Mouse (Mus musculus): ENCODE measurements at regions not wholly inside any gene's neighbourhood (a gene's known extent, or its start where the extent isn't known, plus 50 kb on each side); places are given as distances from the start of the nearest gene placed in this dataset.

DNA sequence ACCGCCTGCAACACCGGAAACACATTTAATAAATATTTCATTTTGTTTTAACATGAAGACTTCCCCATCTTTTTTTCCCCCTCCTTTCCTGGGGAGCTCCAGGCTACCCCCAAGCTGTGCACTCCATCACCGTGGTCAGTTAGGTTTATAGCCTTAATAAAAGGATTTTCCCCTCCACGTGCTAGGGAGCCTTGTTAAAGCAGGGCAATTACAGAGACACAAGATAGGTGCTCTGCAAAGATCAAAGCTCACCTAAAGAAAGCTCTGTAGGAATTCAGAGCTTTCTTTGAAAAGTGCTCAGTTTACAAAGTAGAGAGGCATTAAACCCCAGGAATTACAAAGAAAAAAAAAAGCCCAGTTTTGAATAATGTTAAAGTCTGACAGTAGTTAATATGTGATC lies 61.6 kb upstream of the Etaa1 start:
- DNase-seq (ENCODE audit: low read depth, low spot score): no peak

DNA sequence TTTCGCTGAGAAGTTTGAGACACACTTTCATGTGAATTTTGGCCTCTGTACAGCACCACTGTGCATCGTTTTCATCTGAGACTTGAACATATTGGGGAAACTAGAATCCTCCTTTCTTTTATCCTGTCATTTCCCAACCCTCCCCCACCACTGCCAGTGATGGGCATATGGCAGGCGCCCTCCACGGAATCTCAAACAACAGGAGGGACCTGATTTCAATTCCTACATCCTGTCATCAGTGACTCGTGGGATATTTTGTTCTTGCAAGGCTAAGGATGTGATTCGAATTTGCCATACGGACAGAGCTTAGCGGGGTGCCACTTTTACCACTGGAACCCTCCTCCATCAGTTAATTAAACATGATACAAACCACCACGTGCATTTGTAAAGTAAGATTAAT lies 60.9 kb upstream of the Etaa1 start:
- no peak for DNase-seq (ENCODE audit: low read depth, low spot score)

DNA sequence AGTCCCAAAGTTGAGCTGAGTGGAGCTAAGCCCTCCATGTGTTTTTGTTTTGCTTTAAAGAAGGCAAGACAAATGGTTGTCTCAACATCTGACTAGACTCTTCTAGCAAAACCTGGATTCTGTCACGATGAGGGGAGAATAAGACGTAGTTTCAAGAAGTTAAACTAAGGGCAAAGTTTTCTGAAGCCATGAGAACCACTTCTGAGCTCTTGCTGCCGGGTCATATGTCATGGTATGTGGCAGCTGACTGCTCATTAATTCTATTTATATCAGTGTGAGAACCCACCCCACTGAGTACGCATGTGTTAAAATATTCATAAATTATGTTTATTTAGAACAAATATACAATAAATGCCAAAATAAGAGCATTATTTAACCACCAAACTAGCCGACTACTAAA lies 58.4 kb upstream of the Etaa1 start:
- no peak for DNase-seq (ENCODE audit: low read depth, low spot score)

DNA sequence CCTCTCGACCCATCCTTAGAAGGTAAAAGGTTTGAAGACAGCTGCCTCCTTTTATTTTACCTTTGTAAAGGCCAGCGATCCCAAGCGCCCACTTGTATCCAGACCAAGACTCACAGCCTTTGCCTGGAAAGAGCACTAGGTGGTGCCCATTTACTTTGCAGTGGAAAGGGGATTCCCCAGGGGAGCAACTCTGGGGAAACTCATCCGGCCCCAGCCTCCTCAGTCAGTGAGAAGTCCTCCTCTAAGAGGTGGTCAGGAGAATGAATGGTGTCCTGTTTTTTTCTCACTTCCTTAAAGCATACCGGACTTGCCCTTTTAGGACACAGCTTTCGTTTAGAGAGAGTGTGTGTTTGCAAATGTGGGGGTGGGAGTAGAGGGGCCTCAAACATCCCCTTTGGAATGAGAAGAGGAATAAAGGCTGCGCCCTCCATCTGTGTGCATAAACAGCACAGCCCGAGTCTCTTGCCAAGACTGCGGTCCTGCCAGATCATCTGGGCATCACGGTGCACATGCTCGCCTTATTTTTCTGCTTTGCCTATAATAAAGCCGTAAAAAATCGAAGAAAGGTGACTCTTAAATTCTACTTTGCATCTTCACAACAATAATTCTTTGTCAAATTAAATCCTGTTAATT lies 57.5 kb upstream of the Etaa1 start:
- DNase-seq (ENCODE audit: low read depth, low spot score): no peak

- DNase-seq (ENCODE audit: low read depth, low spot score): no peak
Observed at GRCm38 (mm10) chr11:18008140-18008539, 54.5 kb upstream of the Etaa1 start.

Measured in retina, adult 2 months (tissue).